Comparison of ENCODE assay signal across 8 mouse cellular contexts in genomic region chr4:131836891-131837491, GRCm38 (mm10). TPM values are rescaled to one million over a fixed set of nuclear protein-coding genes. Genes with fewer than 3 reads are reported as not detected.
DNase-seq lines count a peak whose midpoint lies in the region; ATAC-seq and TF ChIP-seq lines count a peak whose summit lies in the region.

No protein-coding gene starts in this region.

- ATAC-seq in hindbrain, postnatal 0 days, result no peak
- 0 out of 2 replicates have a peak, but pooled peaks have one; percentile 11 for ATAC-seq in liver, embryonic 15.5 days (ENCODE audit: insufficient read depth)
- peak; percentile 38 for ATAC-seq in neural tube, embryonic 13.5 days (ENCODE audit: low read depth)

- TF ChIP-seq CTCF in gastrocnemius, adult 2 months (IDR thresholded peaks at IDR 0.05), result no peak
- TF ChIP-seq CTCF in hindbrain, postnatal 0 days (IDR thresholded peaks at IDR 0.05; ENCODE audit: low read depth), result no peak

- peak overlapping the region; percentile 65 for H3K9ac ChIP-seq in hindbrain, postnatal 0 days (replicated peaks; ENCODE audit: low read length)
- peak overlapping the region; percentile 64 for H3K9ac ChIP-seq in liver, embryonic 15.5 days
- H3K9ac ChIP-seq in neural tube, embryonic 13.5 days, result peak overlapping the region; percentile 75

- peak overlapping the region; percentile 99 for H3K4me2 ChIP-seq in hindbrain, postnatal 0 days (ENCODE audit: low read depth, low read length)
- peak overlapping the region; percentile 93 for H3K4me2 ChIP-seq in liver, embryonic 15.5 days
- peak overlapping the region; percentile 89 for H3K4me2 ChIP-seq in neural tube, embryonic 13.5 days

- no peaks in the 10 kb centered on the region for H3K9me3 ChIP-seq in hindbrain, postnatal 0 days (ENCODE audit: low read length)
- H3K9me3 ChIP-seq in liver, embryonic 15.5 days (replicated peaks), result no peaks in the 10 kb centered on the region
- H3K9me3 ChIP-seq in neural tube, embryonic 13.5 days, result no peaks in the 10 kb centered on the region

- under 1% methylated on average over 71 of the region's 76 CpGs for WGBS in hindbrain, postnatal 0 days
- whole genome bisulfite sequencing in liver, embryonic 15.5 days (ENCODE audit: insufficient replicate concordance), result 1% methylated on average over 75 of the region's 76 CpGs
- under 1% methylated on average over 69 of the region's 76 CpGs for WGBS in neural tube, embryonic 13.5 days

- 0 out of 2 replicates have a peak, but pooled peaks cover 2% of the 10 kb centered on the region for H3K27me3 ChIP-seq in hindbrain, postnatal 0 days (ENCODE audit: insufficient read depth, low read length)
- H3K27me3 ChIP-seq in liver, embryonic 15.5 days, result peaks cover 84% of the 10 kb centered on the region
- H3K27me3 ChIP-seq in neural tube, embryonic 13.5 days, result peaks cover 78% of the 10 kb centered on the region

- DNase-seq in spleen, postnatal 10 days (ENCODE audit: low spot score in 2 of 2), result peak; percentile 22 to 35
- DNase-seq in spleen, postnatal 36 days (ENCODE audit: low spot score in 2 of 2), result no peak
- DNase-seq in cerebellum, adult 9-10 months, result peak; percentile 56
- DNase-seq in gastrocnemius, adult 2 months, result peak; percentile 61
- DNase-seq in hindbrain, postnatal 0 days (ENCODE audit: low spot score), result peak; percentile 52
- DNase-seq in c-Kit-positive CD71-positive TER-119-positive erythroid progenitor cells, embryonic 14.5 days (ENCODE audit: low spot score), result no peak

- peak overlapping the region; percentile 72 for H3K27ac ChIP-seq in gastrocnemius, adult 2 months
- H3K27ac ChIP-seq in hindbrain, postnatal 0 days, result no peak overlapping the region
- H3K27ac ChIP-seq in liver, embryonic 15.5 days (replicated peaks), result no peak overlapping the region
- no peak overlapping the region for H3K27ac ChIP-seq in neural tube, embryonic 13.5 days (replicated peaks)

- peak overlapping the region; percentile 87 for H3K4me3 ChIP-seq in gastrocnemius, adult 2 months
- H3K4me3 ChIP-seq in hindbrain, postnatal 0 days (ENCODE audit: low read length), result peak overlapping the region; percentile 59
- peak overlapping the region; percentile 66 for H3K4me3 ChIP-seq in liver, embryonic 15.5 days (replicated peaks)
- H3K4me3 ChIP-seq in neural tube, embryonic 13.5 days, result peak overlapping the region; percentile 53

- H3K4me1 ChIP-seq in hindbrain, postnatal 0 days (ENCODE audit: insufficient read depth, low read length), result no peaks in the 10 kb centered on the region
- peaks cover 65% of the 10 kb centered on the region for H3K4me1 ChIP-seq in liver, embryonic 15.5 days (replicated peaks)
- H3K4me1 ChIP-seq in neural tube, embryonic 13.5 days (replicated peaks), result peaks cover 29% of the 10 kb centered on the region

- H3K36me3 ChIP-seq in hindbrain, postnatal 0 days (ENCODE audit: insufficient read depth, low read length), result no peaks in the 10 kb centered on the region
- no peaks in the 10 kb centered on the region for H3K36me3 ChIP-seq in liver, embryonic 15.5 days (replicated peaks)
- no peaks in the 10 kb centered on the region for H3K36me3 ChIP-seq in neural tube, embryonic 13.5 days

- intact Hi-C loops in gastrocnemius, adult 2 months (cut with DNase I), result loop anchor here (5.0 to 10.0 kb wide), 4 partner anchors 115 to 875 kb away; no protein-coding TSS in a partner anchor

RNA-seq across cellular contexts. Expression of gene Ptpru, which starts 1.1 kb away (rescaled TPM):
- 1 to 10 TPM; 1.7 to 2.6 TPM for total RNA-seq in gastrocnemius, adult 2 months (2021)
- 31.2 and 35.9 TPM in 2 replicates for total RNA-seq in hindbrain, postnatal 0 days (2014; rRNA removed)
- polyA plus RNA-seq in hindbrain, postnatal 0 days (2015; fragmentation: Nextera tagmentation; extraction: Ambion mirVana), result 17.3 and 20.0 TPM in 2 replicates
- polyA plus RNA-seq in liver, embryonic 15.5 days (2015; fragmentation: Nextera tagmentation; extraction: Ambion mirVana), result 2.4 and 3.0 TPM in 2 replicates
- 9.9 and 10.8 TPM in 2 replicates for polyA plus RNA-seq in neural tube, embryonic 13.5 days (2015; fragmentation: Nextera tagmentation; extraction: Ambion mirVana)

RNA-seq across cellular contexts. Expression of gene Mecr, which starts 6.3 kb away (rescaled TPM):
- total RNA-seq in gastrocnemius, adult 2 months (2021), result 10 to 100 TPM; 16.3 to 25.4 TPM
- total RNA-seq in hindbrain, postnatal 0 days (2014; rRNA removed), result 21.5 and 30.8 TPM in 2 replicates
- 33.8 TPM in 2 replicates for polyA plus RNA-seq in hindbrain, postnatal 0 days (2015; fragmentation: Nextera tagmentation; extraction: Ambion mirVana)
- 34.0 and 34.9 TPM in 2 replicates for polyA plus RNA-seq in liver, embryonic 15.5 days (2015; fragmentation: Nextera tagmentation; extraction: Ambion mirVana)
- 35.6 and 36.1 TPM in 2 replicates for polyA plus RNA-seq in neural tube, embryonic 13.5 days (2015; fragmentation: Nextera tagmentation; extraction: Ambion mirVana)

RNA-seq across cellular contexts. Expression of gene Srsf4, which starts 36.4 kb away (rescaled TPM):
- 10 to 100 TPM; 32.0 to 33.8 TPM for total RNA-seq in gastrocnemius, adult 2 months (2021)
- 25.9 and 28.3 TPM in 2 replicates for total RNA-seq in hindbrain, postnatal 0 days (2014; rRNA removed)
- 76.0 and 86.0 TPM in 2 replicates for polyA plus RNA-seq in hindbrain, postnatal 0 days (2015; fragmentation: Nextera tagmentation; extraction: Ambion mirVana)
- polyA plus RNA-seq in liver, embryonic 15.5 days (2015; fragmentation: Nextera tagmentation; extraction: Ambion mirVana), result 58.4 and 61.1 TPM in 2 replicates
- 109 and 135 TPM in 2 replicates for polyA plus RNA-seq in neural tube, embryonic 13.5 days (2015; fragmentation: Nextera tagmentation; extraction: Ambion mirVana)

Comparison
In these comparisons a context has a peak if more than half of its experiments do, and no peak if none do; other contexts are left out.
1. DNase-seq: peak in spleen, postnatal 10 days (2 of 2), cerebellum, adult 9-10 months (single experiment), gastrocnemius, adult 2 months (single experiment) and hindbrain, postnatal 0 days (single experiment); none in spleen, postnatal 36 days (0 of 2) and c-Kit-positive CD71-positive TER-119-positive erythroid progenitor cells, embryonic 14.5 days (single experiment).
2. Peak in every context shown above with its lines, with median percentiles within 50 percentile points of each other: H3K4me3 ChIP-seq, H3K4me2 ChIP-seq and H3K9ac ChIP-seq.